Mouse (Mus musculus) left cerebral cortex, postnatal 25 days (tissue): ENCODE results near the gene Misp. TPM values are rescaled to one million over a fixed set of nuclear protein-coding genes. Genes with fewer than 3 reads are reported as not detected.

Source experiments
- DNase-seq, 2 experiments: peaks; one replicate each; pipeline ENCODE4 v3.0.0; 2022; ENCODE audit warnings: low spot score in 2 of 2, mixed read lengths in 1 of 2
- intact Hi-C: fragments of 180-260 bp; cut with DNase I; formaldehyde crosslinking; loops from one replicate; pipeline ENCODE4 v1.15.1; 2025
- total RNA-seq, 2 experiments: library from RNA; stranded (reverse); gene quantifications; 2 replicates each; pipeline ENCODE4 v1.2.3; 2021

Gene Misp
- 1 to 10 TPM in 1 of 2 experiments, under 1 TPM in 1; 0.62 to 1.7 TPM for total RNA-seq

DNA sequence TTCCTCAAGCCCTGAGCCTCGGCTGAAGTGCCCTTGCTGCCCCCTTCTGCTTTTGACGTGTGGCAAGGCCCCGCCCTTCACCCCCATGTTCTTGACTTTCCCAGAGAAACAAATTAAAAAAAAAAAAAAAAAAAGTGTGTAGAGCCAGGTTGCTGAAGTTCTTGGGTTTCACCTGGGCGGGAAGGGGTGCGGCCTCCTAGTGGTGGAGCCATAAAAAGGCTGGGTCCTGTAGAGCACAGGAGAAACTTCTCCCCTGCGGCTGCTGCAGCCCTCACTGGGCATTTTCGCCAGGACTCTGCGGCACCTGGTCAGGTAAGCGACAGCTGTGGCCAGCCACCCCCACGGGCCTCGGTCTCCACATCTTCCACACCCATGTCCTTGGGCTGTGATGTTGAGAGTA is at the start of gene Misp:
Gene Misp, plus strand, starts transcription at position 208 of the 400 bp plus-strand sequence.
- intact Hi-C loops, result loop anchor here (5.0 kb wide), 1 partner anchor 98 kb away; no protein-coding TSS in a partner anchor
- DNase-seq, result no peak

DNA sequence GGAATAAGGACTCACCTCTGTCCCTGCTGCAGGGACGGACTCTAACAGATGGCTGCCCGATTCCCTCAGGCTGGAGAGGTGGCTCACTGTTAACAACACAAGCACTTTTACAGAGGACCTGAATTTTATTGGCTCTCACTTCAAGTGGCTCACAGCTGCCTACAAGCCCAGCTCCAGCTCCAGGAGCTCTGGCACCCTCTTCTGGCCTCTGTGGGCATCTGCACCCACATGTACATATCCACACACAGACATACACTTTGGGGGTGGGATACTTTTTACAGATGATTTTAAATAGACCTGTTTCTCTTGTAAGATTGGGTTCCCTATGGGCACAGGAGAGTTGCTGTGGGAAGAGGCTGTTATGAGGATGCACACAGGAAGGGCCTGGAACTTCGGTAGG is 48.5 kb upstream of the Misp start:
- intact Hi-C loops, result no loop called here
- DNase-seq, result no peak

DNA sequence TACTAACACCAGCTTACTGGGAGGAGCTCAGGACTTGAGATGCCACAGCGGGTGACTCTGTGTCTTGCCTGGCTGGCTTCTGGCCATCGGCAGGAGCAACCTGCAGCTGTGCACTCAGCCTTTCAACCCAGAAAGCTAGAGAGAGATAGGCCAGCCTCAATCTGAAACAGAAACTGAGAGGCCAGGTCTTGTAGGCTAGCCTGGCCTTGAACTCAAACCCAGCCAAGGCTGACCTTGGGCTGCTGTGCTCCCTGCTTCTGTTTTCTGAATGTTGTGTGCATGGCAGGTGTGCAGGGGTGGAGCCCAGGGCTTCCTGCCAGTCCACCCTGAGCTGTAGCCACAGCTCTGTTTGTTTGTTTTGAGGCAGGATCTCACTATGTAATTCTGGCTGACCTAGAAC is 47.6 kb upstream of the Misp start:
- intact Hi-C loops, result no loop called here
- no peak for DNase-seq

DNA sequence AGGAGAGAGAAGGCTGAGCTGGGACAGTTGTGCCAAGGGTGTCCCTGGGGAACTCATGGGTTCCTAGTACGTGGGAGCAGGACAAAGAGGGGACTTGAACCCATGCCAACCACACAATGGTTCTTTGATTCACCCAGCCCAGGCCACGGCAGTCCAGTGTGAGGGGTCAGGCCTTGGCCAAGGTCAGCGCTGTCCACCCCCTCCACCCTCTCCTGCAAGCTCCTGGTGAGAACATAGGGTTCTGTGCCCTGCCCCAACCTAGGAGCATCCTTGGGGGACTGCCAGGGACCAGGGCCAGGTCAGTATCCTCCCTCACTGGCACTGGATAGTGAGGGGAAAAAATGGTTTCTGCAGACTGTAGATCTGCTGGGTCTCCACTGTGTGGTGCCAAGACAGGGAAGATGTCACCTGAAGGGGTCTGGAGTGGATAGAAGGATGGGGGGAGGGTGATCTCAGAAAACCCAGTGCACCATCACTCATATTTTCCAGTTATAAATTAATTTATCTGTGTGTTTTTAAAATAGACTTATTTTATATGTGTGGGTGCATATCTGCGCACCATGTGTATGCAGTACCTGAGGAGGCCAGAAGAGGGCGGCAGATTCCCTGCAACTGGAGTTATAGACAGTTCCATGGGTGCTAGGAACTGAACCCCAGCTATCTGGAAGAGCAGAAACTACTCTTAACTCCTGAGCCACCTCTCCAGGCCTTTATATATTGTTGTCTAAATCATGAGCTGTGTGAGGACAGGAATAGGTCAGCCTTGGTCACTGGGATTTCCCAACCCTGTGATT is 46.1 kb upstream of the Misp start:
- DNase-seq, result no peak
- intact Hi-C loops, result no loop called here

DNA sequence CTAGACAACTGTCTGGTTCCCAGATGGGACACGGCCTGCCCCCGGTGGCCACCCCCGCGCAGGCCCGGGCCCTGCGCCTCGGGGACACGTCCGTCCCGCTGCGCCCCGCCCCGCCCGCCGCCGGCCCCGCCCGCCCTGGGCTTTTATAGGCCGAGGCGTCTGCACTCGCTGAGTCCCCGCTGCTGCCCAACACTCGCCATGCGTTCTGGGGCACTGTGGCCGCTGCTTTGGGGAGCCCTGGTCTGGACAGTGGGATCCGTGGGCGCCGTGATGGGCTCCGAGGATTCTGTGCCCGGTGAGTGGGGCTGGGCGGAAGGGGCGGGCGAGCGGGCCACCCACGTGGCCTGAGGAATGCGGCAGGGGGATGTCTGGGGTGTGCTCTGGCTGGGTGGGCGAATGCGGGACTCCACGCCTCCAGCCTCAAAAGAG is 43.7 kb upstream of the Misp start, which contains the start of gene Fstl3:
Gene Fstl3, plus strand, starts transcription at position 170 of the 429 bp plus-strand sequence.
- intact Hi-C loops, result no loop called here
- no peak for DNase-seq

DNA sequence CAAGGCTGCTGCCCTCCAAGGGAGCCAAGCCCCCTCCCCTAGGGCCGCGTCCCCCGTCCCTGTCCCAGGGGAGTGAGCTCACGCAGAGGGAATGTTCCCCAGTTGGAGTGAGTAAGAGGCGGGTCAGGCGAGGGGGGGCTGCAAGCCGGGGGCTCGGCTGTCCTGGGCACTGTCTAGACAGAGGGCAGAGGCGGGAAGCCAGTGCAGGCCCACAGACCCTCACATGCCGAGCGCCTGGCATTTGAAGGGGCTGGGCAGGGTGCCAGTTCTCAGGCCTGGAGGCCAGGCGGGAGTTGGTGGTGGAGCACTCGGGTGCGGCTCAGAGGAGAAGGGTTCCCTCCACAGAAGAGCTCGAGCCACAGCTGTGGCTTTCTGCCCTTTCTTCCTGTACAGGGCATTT is 42.8 kb upstream of the Misp start:
- intact Hi-C loops, result no loop called here
- no peak for DNase-seq

DNA sequence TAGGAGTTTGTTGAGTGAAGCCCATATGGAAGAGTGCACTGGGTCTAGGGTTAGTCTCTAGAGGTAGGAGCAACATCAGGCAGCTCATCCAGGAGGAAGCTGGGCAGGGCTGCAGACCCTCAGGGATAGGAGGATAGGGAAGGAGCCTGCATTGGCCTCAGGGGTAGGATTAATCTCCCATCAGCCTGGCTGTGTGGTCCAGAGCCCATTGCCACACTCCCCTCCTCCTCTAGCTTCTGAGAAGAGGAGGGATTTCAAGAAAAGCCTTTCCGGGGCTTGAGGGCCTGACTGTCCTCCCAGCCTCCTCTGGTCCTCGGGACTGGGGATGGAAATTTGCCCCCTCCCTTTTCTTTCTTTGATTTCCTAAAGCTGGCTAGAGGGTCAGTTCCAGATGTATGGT is 41.6 kb upstream of the Misp start:
- intact Hi-C loops, result no loop called here
- no peak for DNase-seq

DNA sequence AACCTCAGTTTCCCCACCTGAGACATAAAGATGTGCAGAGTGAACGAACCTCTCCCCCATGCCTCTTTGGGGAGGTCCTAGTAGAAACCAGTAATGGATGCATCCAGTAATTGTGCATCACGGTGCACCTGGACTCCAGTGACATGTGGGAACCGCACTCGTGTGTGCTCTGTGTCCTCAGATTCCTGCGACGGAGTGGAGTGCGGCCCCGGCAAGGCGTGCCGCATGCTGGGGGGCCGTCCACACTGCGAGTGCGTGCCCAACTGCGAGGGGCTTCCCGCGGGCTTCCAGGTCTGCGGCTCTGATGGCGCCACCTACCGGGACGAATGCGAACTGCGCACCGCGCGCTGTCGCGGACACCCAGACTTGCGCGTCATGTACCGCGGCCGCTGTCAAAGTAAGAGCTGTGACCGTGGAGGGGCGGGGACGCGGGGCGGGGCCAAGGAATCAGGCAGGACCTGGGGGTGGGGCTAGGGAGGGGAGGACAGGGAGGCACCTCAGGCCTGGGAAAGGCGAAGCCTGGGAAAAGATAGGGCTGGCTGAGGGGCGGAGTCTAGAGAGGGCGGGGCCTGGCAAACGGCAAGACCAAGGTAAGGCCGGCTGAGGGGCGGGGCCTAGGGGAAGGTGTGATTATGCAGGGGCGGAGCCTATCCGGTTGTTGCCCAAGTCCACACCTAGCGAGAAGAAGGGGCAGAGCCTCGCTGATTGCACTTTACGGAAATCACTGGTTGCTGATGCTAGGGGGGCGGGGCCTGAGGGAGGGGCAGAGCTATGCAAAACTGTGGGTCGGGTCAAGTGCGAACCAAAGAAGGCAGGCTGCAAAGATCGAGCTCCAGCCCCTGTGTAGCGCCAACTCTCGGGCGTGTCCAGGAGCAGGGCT is 40.8 kb upstream of the Misp start:
- peak; percentile 95 to 98 for DNase-seq
- intact Hi-C loops, result loop anchor here (1.0 kb wide), 1 partner anchor 13 kb away; no protein-coding TSS in a partner anchor

DNA sequence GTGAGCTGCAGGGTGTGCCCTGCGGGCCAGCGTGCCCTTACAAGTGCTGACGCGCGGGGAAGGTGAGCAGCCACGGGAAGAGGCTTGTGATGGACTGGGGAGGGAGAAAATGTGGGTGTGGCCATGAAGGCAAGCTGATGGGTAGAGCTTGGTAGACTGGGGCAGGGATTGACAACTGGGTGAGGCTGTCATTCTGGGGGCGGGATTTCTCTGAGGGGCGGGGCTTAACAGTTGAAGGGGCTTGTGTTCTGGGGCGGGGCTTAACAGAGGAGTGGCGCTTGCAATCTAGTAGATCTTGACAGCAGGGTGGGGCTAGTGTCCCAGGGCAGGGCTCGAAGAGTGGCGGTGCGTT is 40.1 kb upstream of the Misp start:
- peak in 1 of 2 experiments; percentile 85 for DNase-seq
- intact Hi-C loops, result loop anchor here (1.0 kb wide), 1 partner anchor 13 kb away; no protein-coding TSS in a partner anchor

DNA sequence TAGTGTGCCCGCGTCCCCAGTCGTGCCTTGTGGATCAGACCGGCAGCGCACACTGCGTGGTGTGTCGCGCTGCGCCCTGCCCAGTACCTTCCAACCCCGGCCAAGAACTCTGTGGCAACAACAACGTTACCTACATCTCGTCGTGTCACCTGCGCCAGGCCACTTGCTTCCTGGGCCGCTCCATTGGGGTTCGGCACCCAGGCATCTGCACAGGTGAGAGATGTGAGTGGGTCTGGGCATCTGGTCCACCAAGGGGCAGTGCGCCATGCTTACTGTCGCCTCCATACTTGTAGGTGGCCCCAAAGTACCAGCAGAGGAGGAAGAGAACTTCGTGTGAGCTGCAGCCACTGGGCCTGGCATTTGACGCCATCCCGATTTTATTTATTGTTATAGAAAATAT is 39.6 kb upstream of the Misp start:
- no peak for DNase-seq
- intact Hi-C loops, result no loop called here

DNA sequence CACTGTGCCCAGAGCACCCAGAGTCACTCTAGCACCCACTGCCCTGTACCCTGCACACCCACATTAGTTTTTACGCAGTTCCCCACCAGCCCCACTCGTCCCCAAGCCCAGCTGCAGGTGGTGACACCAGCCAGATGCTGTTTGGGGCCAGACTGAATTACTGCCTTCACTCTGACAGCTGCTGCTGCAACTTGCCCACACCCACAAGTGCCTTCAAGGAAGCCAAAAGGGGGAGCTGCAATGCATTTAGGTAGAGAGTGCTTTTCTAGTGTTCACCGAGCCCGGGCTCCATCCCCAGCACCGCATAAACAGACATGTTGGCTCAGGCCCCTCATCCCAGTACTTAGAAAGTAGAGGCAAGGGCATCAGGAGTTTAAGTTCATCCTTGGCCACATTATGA is 38.8 kb upstream of the Misp start:
- intact Hi-C loops, result no loop called here

DNA sequence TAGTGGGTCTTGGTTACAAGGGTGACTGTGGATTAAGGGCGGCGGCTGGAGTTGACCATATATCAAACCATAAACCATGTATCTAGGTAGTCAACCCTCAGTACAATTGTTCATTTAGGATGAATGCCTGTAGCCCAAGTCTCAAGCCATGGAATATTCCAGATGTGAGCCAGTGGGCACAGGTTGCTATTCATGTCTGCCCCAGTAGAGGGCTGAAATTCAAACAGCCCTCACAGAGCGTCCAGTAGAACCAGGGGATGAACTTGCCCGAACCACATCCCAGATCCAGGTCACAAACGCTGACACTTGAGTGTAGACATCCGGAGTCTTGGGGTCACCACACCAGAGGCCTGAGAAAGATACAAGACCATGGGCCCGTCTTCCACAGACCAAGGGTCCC is 37.7 kb upstream of the Misp start:
- no peak for DNase-seq
- intact Hi-C loops, result no loop called here

More for the DNA sequence above, 38.8 kb upstream of the Misp start:
- no peak for DNase-seq

DNA sequence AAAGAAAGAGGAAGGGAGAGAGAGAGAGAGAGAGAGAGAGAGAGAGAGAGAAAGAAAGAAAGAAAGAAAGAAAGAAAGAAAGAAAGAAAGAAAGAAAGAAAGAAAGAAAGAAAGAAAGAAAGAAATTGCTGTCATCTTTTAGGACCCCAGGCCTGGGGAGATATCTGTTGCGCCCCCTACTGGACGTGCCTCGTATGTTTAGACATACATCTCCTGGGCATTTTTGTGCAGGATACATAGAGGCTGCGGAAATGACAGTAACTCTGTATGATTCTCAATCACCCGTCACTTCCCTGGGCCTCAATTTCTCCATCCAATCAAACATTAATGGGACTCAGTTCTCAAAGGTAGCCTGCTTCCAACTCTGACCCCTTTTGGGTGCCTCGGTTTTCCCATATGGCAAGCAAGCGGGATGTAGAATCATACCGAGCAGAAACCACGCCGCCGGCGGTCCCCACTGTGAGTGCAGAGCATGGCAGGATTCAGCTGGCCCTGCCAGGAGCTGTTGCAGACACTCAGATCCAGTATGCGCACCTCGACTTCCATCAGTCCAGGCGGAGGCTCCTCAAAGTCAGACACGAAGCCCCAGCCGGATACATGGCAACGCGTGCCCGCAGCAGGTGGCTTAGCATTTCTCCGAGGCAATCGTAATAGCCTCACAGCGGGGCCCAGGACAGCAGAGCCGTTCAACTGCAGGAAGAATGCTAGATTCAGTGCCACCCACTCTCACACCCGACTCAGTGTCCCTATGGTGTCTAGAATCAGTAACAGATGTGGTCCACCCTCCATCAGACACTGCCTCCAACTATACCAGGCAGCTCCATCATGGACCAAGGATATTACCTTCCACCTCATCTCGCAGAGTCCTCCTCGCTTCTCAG is 36.6 kb upstream of the Misp start:
- peak in 1 of 2 experiments; percentile 61 for DNase-seq
- intact Hi-C loops, result no loop called here

DNA sequence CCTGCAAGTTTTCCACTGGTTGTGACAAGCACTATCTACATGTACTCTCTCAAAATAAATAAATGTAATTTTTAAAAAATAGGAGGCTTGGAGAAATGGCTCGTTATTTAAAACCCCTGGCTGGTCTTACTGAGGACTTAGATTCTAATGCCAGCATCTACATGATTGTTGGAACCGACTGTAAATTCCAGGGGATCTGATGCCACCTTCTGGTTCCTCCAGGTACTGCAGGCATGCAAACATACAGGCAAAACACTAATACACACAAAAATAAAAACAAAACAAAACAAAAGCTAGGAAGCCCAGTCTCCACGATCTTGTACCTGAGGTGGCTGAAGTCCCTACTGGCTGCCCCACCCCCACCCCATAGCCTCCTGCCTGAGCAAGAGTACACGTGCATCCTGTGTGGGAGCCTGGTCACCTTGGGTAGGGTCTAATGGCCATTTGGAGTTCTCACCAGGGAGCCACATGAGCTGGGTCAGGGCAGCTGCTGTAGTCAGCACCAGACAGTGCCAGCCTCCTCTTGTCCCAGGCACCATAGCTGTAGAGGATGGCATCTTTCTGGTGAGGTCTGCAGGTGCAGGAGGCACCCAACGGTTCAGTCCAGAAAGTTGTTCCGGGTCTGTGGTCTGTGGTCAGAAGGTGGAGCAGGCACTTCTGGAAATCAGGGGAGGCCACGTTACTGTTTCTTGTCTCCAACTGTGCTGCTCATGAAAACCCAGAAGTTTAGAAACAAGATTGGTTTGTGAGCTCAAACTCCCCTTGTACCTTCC is 32.2 kb upstream of the Misp start:
- intact Hi-C loops, result loop anchor here (5.0 kb wide), 1 partner anchor 91 kb away; no protein-coding TSS in a partner anchor

DNA sequence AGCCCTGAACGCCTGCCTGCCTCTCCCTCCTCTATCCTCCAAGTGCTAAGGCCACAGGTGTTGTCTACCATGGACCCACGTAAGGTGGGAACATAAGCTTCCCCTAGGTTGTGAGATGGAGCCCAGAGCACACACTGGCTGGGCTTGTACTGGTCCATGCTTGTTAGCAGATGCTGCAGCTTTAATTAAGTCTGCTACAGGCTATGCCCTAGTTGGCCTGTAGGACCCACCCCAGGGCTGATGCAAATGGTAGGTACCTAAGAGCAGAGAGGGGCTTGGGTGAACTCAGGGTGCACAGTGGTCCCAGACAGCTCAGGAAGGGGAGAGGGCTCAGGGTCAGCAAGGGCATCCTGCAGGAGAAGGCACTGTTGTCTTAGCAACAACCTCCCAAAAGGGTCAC is 31.2 kb upstream of the Misp start:
- no peak for DNase-seq
- intact Hi-C loops, result loop anchor here (5.0 kb wide), 1 partner anchor 92 kb away; no protein-coding TSS in a partner anchor

More for the DNA sequence above, 32.2 kb upstream of the Misp start:
- DNase-seq, result peak; percentile 66 to 74

DNA sequence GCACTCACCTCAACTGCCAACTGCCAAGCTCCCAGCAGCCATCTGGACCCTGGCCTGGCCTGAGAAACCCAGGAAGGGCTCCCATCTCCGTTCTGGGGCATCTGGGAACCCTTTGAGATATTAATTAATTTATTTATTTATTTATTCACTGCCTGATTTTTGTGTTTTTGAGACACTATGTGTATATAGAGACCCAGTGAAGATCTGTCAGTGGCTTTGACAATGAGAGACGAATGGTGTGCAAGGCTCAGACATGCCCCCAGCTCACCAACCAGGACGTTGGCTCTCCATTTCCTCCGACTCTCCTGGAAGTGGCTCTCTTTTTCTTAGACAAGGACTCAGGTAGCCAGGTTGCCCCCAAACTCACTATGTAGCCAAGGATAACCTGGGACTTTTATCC is 29.9 kb upstream of the Misp start, which contains the start of gene Prss57:
Gene Prss57, minus strand, starts transcription at position 101 of the 400 bp plus-strand sequence.
- intact Hi-C loops, result no loop called here
- DNase-seq, result no peak

DNA sequence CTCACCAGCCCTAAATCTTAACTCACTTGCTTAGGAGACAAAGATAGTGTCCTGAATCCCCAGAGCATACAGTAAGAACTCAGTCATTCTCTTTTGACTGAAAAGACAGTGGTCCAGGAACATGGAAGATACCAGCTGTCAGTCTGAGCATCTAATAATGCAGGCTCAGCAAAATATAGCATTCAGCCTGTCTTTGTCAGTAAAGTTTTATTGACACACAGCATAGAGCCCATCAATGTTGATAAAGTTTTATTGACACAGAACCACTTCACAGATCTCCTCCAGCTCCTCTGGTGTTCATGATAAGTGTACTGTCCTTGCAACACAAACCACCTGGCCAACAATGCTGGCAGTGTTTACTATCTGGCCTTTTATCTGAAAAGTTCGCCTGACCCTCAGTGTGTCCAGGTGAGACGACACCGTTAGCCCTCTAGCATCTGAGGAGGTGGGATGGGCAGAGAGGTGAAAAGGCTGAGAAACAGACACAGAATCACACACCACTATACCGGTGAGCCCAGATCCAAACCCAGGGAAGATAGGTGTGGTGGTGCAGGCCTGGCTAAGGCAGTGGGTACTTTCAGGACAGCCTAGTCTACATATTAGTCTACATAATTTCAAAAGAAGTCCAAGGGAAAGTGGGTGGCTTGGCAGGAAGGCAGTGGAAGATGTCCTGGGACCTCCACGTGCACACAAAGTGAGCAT is 28.3 kb upstream of the Misp start:
- DNase-seq, result no peak
- intact Hi-C loops, result loop anchor here (1.0 kb wide), 1 partner anchor 20 kb away; no protein-coding TSS in a partner anchor
